Mouse (Mus musculus) small intestine, adult 2 months (tissue): ENCODE results near the gene Dip2b.

ENCODE experiments used
- CTCF ChIP-seq: fragments of 200-500 bp; IDR thresholded peaks from 2 replicates; pipeline ENCODE4 v1.5.1; 2012; ENCODE audit warnings: low read depth, mild to moderate bottlenecking, control low read depth, inconsistent platforms, low read length, moderate library complexity, mixed read lengths; ENCODE audit not compliant: insufficient replicate concordance, insufficient read length; ENCODE audit errors: extremely low read depth
- POLR2A ChIP-seq: fragments of 200-500 bp; IDR thresholded peaks from 2 replicates; pipeline ENCODE4 v1.6.1; 2012; ENCODE audit warnings: low read depth, mild to moderate bottlenecking, control low read depth, inconsistent platforms, low read length, moderate library complexity

DNA sequence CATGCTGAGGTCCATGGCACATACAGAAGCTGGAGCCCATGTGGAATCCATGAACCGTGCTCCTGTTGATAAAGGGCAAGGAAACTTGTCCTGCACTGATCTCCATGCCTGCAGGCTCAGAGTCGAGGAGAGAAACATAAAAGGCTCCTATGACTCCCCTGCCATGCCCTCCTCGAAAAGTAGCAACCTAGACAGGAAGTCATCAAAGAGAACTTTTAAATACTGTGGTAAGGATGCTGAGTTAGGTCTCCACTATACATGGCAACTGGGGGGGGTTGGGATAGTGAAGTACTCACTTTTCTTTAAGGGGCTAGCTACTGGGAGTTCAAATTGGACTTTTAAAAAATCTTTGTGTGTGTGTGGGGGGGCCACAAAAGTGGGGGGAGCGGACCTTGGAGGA lies 102.0 kb downstream of the Dip2b start:
- TF ChIP-seq POLR2A: no peak
- TF ChIP-seq CTCF: no peak
